Mouse (Mus musculus) liver, adult 2 months (tissue): Measurements from ENCODE around the gene Mpzl3. TPM values are rescaled to one million over a fixed set of nuclear protein-coding genes. Genes with fewer than 3 reads are reported as not detected.
"Not testable (repeated sequence)": the region's sequence is repeated elsewhere in the genome, so short reads cannot be mapped to it uniquely, and the experiment has no call there.

Source experiments
- DNase-seq: peaks from one replicate; pipeline ENCODE4 v3.0.0-alpha.2; 2011; ENCODE audit warnings: low read depth, low spot score; ENCODE audit errors: extremely low read depth
- H3K27ac ChIP-seq: fragments of 200-500 bp; replicated peaks from 2 replicates; pipeline ENCODE4 v1.5.1; 2012; ENCODE audit warnings: low read depth, mild to moderate bottlenecking, control low read depth, inconsistent platforms, low read length; ENCODE audit not compliant: insufficient read depth
- H3K27me3 ChIP-seq: fragments of 200-500 bp; 2 replicates; pipeline ENCODE4 v1.6.1; 2012; ENCODE audit warnings: mild to moderate bottlenecking, moderate library complexity, low read length, inconsistent platforms; ENCODE audit not compliant: control insufficient read depth, insufficient read depth
- H3K36me3 ChIP-seq: fragments of 200-500 bp; 2 replicates; pipeline ENCODE4 v1.6.1; 2012; ENCODE audit warnings: low read length, inconsistent platforms; ENCODE audit not compliant: control insufficient read depth, insufficient read depth
- H3K4me1 ChIP-seq: fragments of 200-500 bp; 2 replicates; pipeline ENCODE4 v1.6.1; 2011; ENCODE audit warnings: low read length; ENCODE audit not compliant: control insufficient read depth, insufficient read depth
- H3K4me3 ChIP-seq: fragments of 200-500 bp; 2 replicates; pipeline ENCODE4 v1.5.1; 2011; ENCODE audit warnings: low read depth, mild to moderate bottlenecking, control low read depth, low read length, moderate library complexity; ENCODE audit not compliant: insufficient read depth
- H3K79me2 ChIP-seq: fragments of 200-500 bp; 2 replicates; pipeline ENCODE4 v1.6.1; 2012; ENCODE audit warnings: inconsistent platforms, mild to moderate bottlenecking, low read length, moderate library complexity; ENCODE audit not compliant: control insufficient read depth, insufficient read depth
- H3K9ac ChIP-seq: fragments of 200-500 bp; 2 replicates; pipeline ENCODE4 v1.6.1; 2012; ENCODE audit warnings: low read depth, mild to moderate bottlenecking, control low read depth, inconsistent platforms, low read length
- CTCF ChIP-seq: fragments of 200-500 bp; IDR thresholded peaks from 2 replicates; pipeline ENCODE4 v1.5.1; 2011; ENCODE audit warnings: low read depth, low read length, control low read depth
- POLR2A ChIP-seq: fragments of 200-500 bp; IDR thresholded peaks from 2 replicates; pipeline ENCODE4 v1.6.1; 2011; ENCODE audit warnings: low read length, control low read depth; ENCODE audit not compliant: insufficient read depth; ENCODE audit errors: extremely low read depth
- WGBS: fragments of 180-500 bp; shearing (Covaris S2); methylation state at CpG from one replicate; pipeline ENCODE4 v1.1.7; 2018; 5-methylcytosine and 5-hydroxymethylcytosine counted together
- polyA plus RNA-seq: library from polyadenylated mRNA; depleted of rRNA; stranded (reverse); fragments of >200 nt; gene quantifications from 2 replicates; pipeline ENCODE4 v1.2.3, GENCODE M21; 2012
- total RNA-seq: library from RNA; depleted of rRNA; stranded (reverse); fragments of >200 nt; gene quantifications from 2 replicates; pipeline ENCODE4 v1.2.3, GENCODE M21; 2014

Gene Mpzl3
- total and polyA plus RNA-seq, 2 experiments: 3.0 to 8.5 TPM

- Histone ChIP-seq H3K4me3 (no peak overlapping the region), H3K36me3 (no peaks in the 10 kb centered on the region), H3K9ac (no peak overlapping the region), H3K27me3 (no peaks in the 10 kb centered on the region), H3K79me2 (no peaks in the 10 kb centered on the region), H3K4me1 (no peaks in the 10 kb centered on the region; the same call in 1 of the 2 replicates), H3K27ac (no peak overlapping the region)
- TF ChIP-seq POLR2A (no peak), CTCF (no peak)
- DNase-seq: peak; percentile 12
- WGBS: 80% methylated on average over 2 of the region's 2 CpGs
Measured at GRCm38 (mm10) chr9:45024187-45024586, 30.8 kb upstream of the Mpzl3 start.

- 85% methylated on average over 8 of the region's 8 CpGs for WGBS
- no peaks in the 10 kb centered on the region for H3K79me2 ChIP-seq
- H3K4me3 ChIP-seq: no peak overlapping the region
- H3K27ac ChIP-seq: no peak overlapping the region
- no peak overlapping the region for H3K9ac ChIP-seq
- no peak for DNase-seq
- peaks cover 15% of the 10 kb centered on the region for H3K4me1 ChIP-seq
- H3K27me3 ChIP-seq: no peaks in the 10 kb centered on the region
- TF ChIP-seq CTCF: no peak
- no peak for TF ChIP-seq POLR2A
- H3K36me3 ChIP-seq: no peaks in the 10 kb centered on the region
Measured at GRCm38 (mm10) chr9:45027376-45027775, 27.6 kb upstream of the Mpzl3 start.

GRCm38 (mm10) chr9:45030341-45030740 is 24.6 kb upstream of the Mpzl3 start:
- Histone ChIP-seq H3K4me3 (no peak overlapping the region), H3K9ac (no peak overlapping the region), H3K4me1 (peaks cover 15% of the 10 kb centered on the region), H3K79me2 (no peaks in the 10 kb centered on the region), H3K27ac (peak overlapping the region; percentile 55; the same call in 1 of the 2 replicates), H3K36me3 (no peaks in the 10 kb centered on the region), H3K27me3 (no peaks in the 10 kb centered on the region)
- peak; percentile 33 for DNase-seq
- 38% methylated on average over 6 of the region's 6 CpGs for WGBS
- TF ChIP-seq CTCF: no peak
- no peak for TF ChIP-seq POLR2A

GRCm38 (mm10) chr9:45032261-45032660 is 22.7 kb upstream of the Mpzl3 start:
- no peak overlapping the region for H3K9ac ChIP-seq
- no peak for DNase-seq
- H3K79me2 ChIP-seq: no peaks in the 10 kb centered on the region
- H3K36me3 ChIP-seq: no peaks in the 10 kb centered on the region
- 38% methylated on average over 2 of the region's 2 CpGs for WGBS
- no peak overlapping the region for H3K4me3 ChIP-seq
- no peak for TF ChIP-seq CTCF
- TF ChIP-seq POLR2A: no peak
- H3K27ac ChIP-seq: no peak overlapping the region
- peaks cover 15% of the 10 kb centered on the region for H3K4me1 ChIP-seq
- H3K27me3 ChIP-seq: no peaks in the 10 kb centered on the region

- H3K4me1 ChIP-seq: peaks cover 11% of the 10 kb centered on the region; the same call in 1 of the 2 replicates
- no peak overlapping the region for H3K9ac ChIP-seq
- no peaks in the 10 kb centered on the region for H3K79me2 ChIP-seq
- no peaks in the 10 kb centered on the region for H3K36me3 ChIP-seq
- no peak for DNase-seq
- H3K27me3 ChIP-seq: no peaks in the 10 kb centered on the region
- 88% methylated on average over 3 of the region's 3 CpGs for WGBS
- no peak overlapping the region for H3K4me3 ChIP-seq
- no peak overlapping the region for H3K27ac ChIP-seq
- TF ChIP-seq POLR2A (no peak), CTCF (no peak)
Measured at GRCm38 (mm10) chr9:45034526-45034925, 20.5 kb upstream of the Mpzl3 start.

GRCm38 (mm10) chr9:45037803-45038202 is 17.2 kb upstream of the Mpzl3 start:
- H3K27me3 ChIP-seq, H3K9ac ChIP-seq, H3K36me3 ChIP-seq, H3K4me1 ChIP-seq, H3K4me3 ChIP-seq, DNase-seq, H3K79me2 ChIP-seq, H3K27ac ChIP-seq: not testable (repeated sequence)
- 89% methylated on average over 1 of the region's 1 CpGs for whole genome bisulfite sequencing

- Histone ChIP-seq H3K27ac (peak within 1 kb of the TSS; percentile 100), H3K36me3 (peaks cover 1% of the 10 kb centered on the region; the same call in 1 of the 2 replicates), H3K27me3 (no peaks in the 10 kb centered on the region), H3K9ac (peak within 1 kb of the TSS; percentile 76), H3K4me3 (peak within 1 kb of the TSS; percentile 58), H3K4me1 (peaks cover 6% of the 10 kb centered on the region; the same call in 1 of the 2 replicates), H3K79me2 (no peaks in the 10 kb centered on the region; the same call in 1 of the 2 replicates)
- WGBS: 48% methylated on average over 5 of the region's 5 CpGs
- DNase-seq: peak; percentile 11
- TF ChIP-seq CTCF (no peak), POLR2A (no peak)
Measured at GRCm38 (mm10) chr9:45039499-45039898, 15.5 kb upstream of the Mpzl3 start, which contains the start of gene Mpzl2. TSS of gene Mpzl2 (plus strand) at chr9:45039799.
